Mouse (Mus musculus): ENCODE results near the gene Sall4.

Sall4 gene

DNA sequence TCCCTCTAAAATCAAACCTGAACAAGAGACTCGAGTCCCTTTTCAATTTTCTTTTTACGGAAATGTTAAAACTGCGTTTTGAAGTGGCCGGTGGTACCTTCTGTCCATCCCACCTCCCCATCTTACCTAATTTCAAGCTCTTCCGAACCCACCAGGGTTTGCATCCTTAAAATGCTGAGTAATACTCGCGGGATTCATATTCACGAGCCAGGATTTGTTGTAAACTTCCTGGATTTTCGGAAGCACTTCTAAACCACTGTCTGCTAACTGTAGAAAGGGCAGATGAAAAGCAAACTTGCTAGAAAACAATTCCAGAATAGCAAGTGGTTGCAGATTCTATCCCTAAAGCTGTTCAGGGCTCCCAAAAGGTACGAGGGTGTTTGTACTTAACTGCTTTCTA lies at the start of gene Sall4:
Gene Sall4 (minus strand): TSS at position 362 of the 400 bp plus-strand sequence.
- DNase-seq (ENCODE audit: extremely low spot score, low spot score): no peak

DNA sequence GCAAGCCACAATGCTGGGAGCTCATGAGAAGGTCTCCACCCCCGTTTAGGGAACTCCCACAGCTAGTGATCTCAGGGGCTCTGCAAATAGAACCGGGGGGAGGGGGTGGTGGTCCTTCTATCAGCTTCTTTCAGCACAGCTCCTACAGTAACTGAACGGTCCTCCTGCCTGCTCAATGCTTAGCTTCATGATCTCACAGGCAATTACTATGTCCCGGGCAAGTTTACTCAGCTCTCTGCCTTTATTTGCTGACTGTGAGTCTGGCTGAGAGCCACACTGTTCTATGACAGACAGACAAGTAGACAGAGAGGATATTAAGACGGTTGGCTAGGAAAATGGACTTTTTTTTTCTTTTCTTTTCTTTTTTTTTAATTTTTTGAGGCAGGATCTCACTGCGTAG lies 45.5 kb upstream of the Sall4 start:
- DNase-seq (ENCODE audit: extremely low spot score, low spot score): no peak

DNA sequence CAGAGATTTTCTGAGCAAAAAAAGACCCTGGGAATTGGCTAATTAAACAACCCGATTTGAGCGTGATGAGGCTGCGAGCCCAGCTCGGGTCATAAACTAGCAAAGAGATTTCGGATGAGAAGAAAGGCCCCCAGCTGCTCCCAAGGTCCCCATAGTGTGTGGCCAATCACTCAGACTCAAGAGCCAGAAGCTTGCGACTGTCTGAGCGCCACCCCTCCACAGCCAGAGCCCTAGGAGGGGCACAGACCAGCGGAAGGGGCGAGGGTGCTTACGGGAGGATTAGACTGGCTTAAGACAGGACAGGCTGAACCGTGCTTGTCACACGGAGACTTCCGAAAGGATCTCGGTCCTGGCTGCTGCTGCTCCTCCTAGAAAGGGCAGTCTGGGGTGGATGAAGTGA lies 42.2 kb upstream of the Sall4 start:
- DNase-seq (ENCODE audit: extremely low spot score, low spot score): peak; percentile 37

DNA sequence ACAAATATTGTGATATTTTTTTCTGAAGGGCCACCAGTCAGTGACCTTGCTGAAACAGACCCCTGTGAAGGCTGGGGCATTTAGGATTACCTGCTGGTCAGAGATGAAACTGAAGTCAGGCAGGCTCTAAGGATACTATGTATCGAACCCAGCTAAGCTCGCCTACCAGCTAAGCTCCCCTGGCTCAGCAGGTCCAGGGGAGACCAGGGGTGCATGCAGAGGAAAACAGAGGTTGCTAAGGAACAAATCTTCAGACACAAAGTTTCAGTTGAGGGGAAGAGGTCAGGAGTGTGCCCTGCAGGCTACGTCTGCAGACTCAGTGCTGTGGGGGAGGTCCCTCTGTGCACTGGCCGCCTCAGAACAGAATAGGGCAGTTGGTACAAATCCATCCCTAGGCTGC lies 39.9 kb upstream of the Sall4 start:
- DNase-seq (ENCODE audit: extremely low spot score, low spot score): peak; percentile 26

DNA sequence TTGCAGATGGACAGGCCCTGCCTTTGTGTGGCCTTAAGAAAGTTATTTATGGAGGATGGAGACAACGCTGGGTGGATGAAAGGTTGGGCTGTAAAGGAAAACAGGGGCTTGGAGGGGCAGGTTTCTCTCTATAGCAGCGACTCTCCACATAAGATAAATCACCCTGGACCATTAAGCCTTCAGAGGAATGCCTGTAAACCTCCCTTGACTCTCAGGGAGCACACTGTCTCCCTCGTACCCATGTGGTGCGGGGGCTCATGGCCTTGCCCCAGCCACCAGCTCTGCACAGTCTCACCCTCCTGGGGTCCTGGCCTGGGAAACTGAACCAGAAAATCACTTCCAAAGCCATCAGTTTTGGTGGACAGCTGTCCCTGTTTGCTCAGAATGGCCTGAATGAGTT lies 36.1 kb upstream of the Sall4 start:
- no peak for DNase-seq (ENCODE audit: extremely low spot score, low spot score)

DNA sequence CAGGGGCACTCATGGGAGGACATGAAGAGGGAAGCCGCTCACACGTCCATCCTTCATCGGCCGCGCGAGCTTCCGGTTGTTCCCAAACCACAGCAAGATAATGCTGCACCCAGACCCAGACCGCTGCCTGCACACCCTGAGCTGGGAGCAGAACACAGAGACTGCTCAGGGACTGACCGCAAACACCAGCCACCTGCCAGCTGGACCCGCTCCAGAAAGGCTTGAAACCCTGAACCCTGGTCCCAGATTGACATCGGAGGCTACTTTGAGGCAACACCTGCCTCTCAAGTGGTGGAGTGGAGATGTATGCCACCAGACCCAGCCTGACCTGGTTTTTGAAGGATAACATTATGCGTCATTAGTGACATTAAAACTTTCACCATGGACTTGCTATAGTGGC lies 31.6 kb upstream of the Sall4 start:
- DNase-seq (ENCODE audit: extremely low spot score, low spot score): no peak

DNA sequence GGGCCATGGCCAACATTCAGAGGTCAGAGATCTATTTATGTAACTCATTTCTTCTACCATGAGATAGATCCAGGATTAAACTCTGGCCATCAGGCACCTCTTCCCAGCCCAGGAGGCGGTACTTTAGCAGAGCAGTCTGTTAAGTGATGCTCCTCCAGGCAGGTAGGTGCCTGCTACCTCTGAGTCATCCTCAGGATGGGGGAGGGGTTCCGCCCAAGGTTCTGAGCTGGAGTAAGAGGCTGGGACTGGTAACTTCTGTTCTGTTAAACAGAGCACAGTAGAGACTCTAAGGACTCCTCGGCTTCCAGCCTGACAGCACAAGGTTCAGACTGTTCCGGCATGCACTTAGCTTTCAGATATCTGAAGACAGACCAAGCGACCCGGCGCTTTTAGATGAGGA lies 31.2 kb upstream of the Sall4 start:
- no peak for DNase-seq (ENCODE audit: extremely low spot score, low spot score)

DNA sequence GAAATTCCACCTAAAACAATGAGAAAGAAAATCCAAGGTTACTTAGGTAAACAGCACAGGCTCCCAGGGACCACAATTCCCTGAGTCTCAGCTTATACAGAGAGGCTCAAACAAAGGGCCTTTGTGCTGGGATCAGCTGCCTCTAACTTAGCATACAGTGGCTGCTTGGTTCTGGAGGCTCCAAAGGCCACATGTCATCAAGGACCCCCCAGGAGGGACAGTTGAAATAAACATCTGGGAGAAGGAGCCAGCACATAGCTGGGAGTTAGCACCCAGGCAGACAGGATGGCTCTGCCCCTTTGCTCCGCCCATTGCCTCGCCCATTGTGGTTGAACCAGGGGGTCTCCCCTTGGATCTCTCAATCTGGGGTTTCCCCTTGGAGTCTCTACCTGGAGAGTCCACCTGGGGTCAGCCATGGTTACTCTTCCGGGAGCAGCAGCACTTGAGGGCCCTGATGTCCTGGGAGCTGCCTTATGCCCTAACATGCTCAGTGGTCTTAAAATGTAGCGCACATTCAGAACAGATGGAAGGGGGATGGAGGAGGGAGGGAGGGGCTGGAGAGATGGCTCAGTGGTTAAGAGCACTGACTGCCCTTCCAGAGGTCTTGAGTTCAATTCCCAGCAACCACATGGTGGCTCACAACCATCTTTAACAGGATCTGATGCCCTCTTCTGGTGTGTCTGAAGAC lies 23.5 kb upstream of the Sall4 start:
- DNase-seq (ENCODE audit: extremely low spot score, low spot score): peak; percentile 47

DNA sequence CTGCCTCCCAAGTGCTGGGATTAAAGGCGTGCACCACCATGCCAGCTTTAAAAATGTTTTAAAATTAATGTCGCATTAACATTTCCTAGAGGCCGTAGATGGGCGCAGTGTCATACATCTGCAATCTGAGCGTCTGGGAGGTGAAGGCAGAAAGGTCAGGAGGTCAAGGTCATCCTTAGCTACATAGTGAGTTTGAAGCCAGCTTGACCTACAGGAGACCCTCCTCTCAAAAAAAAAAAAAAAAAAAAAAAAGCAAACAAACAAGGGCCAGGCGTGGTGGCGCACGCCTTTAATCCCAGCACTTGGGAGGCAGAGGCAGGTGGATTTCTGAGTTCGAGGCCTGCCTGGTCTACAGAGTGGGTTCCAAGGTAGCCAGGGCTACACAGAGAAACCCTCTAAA lies 18.4 kb upstream of the Sall4 start:
- DNase-seq (ENCODE audit: extremely low spot score, low spot score): no peak

DNA sequence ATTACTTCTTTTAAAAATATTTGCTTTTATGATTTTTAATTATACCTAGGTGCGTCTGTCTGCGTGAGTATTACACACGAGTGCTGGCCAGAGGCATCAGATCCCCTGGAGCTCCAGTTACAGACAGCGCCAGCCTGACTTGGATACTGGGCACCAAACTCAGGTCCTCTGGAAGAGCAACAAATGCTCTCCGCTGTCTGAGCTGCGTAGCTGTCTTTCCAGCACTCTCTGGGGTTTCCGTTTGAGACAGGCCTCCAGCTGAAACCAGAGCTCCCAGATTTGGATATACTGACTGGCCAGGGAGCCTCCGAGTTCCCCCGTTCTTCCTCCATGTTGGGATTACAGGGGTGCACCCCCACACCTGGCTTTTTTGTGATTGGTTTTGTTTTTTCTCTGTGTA lies 12.9 kb upstream of the Sall4 start:
- DNase-seq (ENCODE audit: extremely low spot score, low spot score): no peak

DNA sequence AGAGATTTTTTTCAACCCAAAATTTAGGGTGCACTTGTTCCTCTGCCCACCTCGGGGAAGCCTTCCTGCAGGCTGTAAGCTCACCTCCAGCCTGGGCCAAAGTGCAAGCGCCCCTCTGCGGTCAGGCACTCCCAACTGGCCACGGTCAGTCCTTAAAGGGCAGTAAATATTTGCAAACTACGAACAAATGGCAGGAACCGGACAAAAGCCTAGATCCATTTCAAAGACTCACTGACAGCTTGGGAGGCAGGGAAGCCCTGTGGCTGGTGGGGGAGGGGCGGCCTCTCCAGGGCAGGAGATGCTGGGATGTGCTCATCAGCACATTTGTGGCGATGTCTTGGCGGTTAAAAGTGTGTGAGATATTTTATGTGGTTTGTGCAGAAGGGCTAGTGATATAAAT lies 12.3 kb upstream of the Sall4 start:
- peak; percentile 50 for DNase-seq (ENCODE audit: extremely low spot score, low spot score)

DNA sequence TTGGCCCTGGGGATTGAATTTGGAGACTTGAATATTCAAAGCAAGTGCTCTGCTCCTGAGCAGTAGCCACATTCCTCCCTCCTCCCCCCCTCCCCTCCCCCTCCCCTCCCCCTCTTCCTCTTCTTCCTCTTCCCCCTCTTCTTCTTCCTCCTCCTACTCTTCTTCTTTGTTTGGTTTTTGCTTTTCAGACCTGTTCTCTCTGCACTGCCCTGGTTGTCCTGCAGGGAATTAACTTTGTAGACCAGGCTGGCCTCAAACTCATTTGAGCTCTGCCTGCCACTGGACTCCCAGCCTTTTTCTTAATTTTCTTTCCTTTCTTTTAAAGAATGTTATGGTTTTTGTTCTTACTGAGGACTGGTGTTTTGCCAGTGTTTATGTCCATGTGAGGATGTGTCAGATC lies 9.7 kb upstream of the Sall4 start:
- no peak for DNase-seq (ENCODE audit: extremely low spot score, low spot score)

DNA sequence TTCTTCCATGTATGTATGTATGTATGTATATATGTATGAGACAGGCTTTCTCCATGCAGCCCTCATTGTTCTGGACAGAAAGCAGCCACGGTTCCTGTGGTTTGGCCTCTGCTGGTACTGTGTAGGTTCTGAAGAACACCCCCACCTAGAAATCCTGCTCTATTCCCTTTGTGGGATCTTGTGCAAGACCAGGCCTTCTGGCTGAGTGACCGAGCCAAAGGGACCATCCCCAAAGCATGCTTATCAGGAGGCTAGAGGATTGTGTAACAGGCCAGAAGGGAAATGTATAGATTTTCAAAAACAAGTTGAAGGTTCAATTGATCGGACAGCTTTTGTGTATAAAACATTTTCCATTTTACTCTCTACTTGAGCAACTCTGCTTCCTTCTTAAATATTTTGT lies 8.5 kb upstream of the Sall4 start:
- DNase-seq (ENCODE audit: extremely low spot score, low spot score): no peak

DNA sequence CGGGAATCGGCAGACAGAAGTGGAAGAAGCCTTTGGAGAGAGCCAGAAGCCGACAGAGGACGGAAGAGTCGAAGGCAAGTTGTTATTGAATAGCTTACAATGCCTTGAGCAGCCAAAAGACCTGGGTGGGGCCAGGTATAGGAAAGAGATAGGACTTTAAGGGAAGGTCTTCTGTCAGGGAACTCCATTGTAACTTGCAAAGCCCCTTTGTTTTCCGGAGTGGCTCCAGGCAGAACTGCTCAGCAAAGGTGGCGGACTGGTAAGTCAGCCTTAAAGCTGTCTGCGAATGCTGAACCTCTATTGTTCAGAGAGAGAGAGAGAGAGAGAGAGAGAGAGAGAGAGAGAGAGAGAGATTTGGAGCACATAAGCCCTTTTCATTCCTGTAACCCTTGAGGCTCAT lies 1.5 kb upstream of the Sall4 start:
- no peak for DNase-seq (ENCODE audit: extremely low spot score, low spot score)

DNA sequence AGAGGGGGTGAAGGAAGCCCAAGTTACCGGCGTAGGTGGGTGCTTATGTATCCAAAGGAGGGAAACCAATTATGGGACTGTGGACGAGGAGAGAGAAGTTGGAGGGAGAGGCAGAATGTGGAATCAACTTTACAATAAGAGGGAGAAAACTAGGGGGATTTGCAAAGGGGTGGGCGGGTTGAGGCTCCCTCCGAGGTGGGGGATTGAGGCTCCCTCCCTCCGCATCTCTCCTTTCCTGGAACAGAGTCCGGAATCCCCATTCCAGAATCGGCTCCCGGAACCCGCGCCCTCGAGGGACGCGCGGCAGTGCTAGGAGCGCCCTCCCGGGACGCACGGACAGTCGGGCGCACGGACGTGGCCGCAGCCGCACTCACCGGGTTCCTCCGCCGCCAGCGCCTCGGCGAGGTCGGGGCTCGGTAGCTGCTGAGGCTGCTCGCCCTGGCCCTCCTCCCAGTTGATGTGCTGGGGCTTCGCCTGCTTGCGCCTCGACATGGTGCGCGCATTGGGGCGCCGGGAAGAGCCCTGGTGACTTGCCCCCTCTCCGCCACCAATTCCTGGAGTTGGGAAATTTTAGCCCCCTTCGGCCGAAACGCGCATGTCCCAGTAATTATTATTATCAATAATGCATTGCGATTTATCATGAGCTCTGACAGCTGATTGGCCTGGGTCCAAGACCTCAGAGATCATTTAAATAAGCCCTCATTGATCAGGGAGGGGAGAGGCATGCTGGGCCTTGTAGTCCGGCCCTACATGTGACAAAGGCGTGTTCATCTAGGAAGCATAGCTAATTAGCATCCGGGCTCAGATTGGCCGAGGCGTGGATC lies 993 bp downstream of the Sall4 start:
- DNase-seq (ENCODE audit: extremely low spot score, low spot score): peak; percentile 85

DNA sequence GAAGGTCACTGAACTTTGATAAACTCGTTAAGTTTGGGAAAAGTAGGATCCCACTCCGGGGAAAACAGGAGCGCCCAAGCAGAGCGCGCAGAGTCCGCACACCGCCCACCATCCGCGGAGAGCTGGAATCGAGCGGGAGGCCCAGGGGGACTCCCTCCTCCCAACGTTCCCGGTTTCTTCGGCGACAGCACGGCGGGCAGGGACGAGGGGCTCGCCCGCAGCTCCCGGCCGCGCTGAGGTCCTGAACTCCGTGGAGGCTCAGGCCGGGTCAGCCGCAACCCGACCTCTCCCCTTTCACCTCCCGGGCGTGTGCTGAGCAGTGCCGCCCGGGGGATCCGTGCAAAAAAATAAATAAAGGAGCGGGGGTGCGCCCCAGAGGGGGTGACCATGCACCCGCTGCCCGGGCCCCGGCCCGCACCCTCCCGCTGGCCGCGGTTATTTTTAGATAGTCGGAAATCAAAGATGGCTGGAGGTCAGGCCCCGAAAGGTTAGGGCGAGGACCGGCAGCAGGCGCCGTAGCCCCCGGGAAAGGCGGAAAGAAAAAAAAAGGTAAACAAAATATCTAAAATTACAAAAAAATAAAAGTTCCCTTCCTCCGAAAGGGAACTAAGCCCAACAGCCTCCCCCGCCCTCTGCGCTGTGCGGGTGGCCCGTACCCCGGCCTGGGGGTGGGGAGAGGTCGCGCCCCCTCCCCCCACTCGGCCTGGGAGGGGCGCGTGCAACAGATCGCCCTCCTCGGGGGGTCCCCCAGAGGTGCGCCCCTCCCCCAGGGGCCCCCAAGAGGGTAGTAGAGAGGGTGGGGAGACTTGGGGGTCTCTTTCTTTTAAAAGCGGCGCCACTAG lies 1.8 kb downstream of the Sall4 start:
- peak; percentile 78 for DNase-seq (ENCODE audit: extremely low spot score, low spot score)

DNA sequence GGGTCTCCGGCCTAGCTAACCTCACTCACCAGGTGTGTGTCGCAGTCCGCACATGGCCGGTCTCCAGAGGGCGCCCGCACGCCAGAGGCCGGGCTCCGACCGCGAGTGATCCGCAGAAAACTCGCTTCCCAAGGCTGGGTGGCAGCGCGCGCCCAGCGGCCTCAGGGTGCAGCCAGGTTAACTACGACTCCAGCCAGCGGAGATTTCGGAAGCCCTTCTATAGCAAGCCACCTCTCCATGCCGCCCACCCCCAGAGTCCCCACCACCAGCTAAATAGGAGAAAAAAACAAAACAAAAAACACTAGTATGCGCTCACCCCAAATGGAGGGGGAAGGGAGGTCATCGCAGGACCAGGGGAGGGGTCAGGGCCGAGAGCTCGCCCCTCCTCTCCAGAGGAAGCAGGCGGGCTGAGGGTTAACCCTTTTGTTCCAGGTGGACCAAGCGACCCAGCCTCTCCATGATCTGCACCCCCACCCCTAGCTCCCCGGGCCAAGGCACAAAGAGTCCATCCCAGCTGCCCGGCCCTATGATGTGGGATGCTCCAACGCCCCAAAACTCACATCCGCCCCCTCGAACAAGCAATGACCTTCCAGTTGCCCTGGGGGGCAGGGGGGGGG lies 2.6 kb downstream of the Sall4 start:
- DNase-seq (ENCODE audit: extremely low spot score, low spot score): peak; percentile 81

DNA sequence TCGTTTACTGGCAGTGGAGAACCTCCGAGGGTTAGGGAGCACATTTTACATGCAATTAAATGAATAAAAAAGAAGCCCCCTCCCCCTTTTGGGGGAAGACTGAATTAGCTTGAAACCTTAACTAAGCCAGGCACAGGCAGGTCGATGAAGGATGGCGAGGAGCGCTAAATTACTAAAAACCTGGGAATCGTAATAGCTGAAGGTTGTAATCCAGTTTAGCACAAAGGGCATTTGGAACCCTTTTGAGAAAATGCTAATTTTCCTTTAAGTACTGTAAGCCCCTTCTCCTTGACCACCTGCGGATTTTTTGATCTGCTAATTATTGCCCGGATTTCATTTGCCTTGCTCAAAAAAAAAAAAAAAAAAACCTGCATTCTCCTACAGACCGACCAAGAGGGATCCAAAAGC lies 3.3 kb downstream of the Sall4 start:
- DNase-seq (ENCODE audit: extremely low spot score, low spot score): no peak

DNA sequence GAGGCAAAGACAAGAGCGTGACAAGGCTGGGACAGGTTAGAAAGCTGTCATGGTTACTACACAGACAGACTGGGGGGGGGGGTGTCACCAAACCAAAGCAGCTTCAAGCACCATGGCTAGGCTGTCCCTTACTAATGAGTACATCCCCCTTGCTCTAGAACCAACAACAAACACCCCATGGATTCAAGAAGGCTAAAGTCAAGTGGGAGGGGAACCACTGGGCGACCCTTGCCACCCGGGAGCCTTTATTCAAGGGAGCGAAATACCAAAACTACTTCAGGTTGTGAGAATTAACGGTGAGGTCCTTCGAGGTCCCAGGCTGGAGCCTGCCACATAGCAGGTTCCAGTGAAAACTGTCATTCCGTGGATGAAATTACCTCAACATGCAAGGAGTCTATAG lies 4.0 kb downstream of the Sall4 start:
- DNase-seq (ENCODE audit: extremely low spot score, low spot score): no peak

DNA sequence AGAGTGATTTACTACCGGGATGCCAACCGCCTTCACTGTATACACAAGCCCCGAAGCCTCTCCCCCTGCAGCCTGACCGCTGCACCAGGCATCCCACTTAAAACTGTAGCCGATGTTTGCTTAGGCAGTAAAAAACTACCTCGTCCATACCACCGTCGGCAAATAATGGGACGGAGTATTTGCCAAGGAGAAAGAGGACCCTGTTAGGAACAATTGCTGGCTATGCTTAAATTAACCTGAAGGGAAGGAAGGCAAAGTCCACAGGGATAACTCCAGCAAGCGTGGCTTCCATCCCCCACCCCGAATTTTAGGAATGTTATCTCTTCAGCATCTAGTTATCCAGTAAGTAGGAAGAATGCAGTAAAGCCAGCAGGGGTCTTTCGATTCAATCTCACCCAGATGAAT lies 5.3 kb downstream of the Sall4 start:
- peak; percentile 43 for DNase-seq (ENCODE audit: extremely low spot score, low spot score)

DNA sequence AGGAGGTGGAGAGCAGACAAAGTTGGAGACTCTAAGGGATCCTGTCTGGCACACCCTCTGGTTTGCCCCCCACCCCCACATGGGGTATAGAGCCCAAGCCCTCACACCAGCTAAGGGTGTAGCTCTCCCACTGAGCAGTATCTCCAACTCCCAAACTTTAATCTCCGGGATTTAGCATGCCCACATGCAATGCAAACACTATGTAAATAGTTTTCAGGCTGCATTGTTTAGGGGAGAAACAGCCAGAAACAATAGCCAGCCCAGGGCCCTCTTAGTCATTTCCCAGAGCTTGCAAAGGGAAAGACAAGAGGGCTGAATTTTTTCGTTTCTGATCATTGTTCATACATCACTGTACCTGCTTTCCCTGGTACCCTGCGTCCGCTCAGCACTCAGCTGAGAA lies 5.8 kb downstream of the Sall4 start:
- DNase-seq (ENCODE audit: extremely low spot score, low spot score): no peak

DNA sequence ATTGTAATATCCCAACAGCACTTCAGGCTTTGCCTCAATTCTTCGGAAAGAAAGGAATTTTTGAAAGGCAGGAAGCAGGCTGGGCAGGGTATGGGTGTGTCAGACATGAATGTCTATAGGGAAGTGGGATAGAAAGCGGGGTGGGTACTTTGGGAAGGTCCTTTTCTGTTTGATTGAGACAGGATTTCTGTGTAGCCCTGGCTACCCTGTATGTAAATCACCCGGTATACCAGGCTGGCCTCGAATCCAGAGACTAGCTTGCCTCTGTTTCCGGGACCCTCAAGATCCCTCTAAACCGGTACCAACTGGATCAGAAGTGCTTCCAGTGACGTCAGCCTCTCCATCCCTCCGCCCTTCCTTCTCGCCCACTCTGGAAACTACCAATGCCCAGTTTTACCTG lies 6.6 kb downstream of the Sall4 start:
- no peak for DNase-seq (ENCODE audit: extremely low spot score, low spot score)
